Mouse (Mus musculus) embryonic facial prominence, embryonic 13.5 days (tissue): ENCODE data around the gene Cpb2. TPM values are rescaled to one million over a fixed set of nuclear protein-coding genes. Genes with fewer than 3 reads are reported as not detected.

Experiments
- ATAC-seq: fragments of 200-750 bp; cut with Nextera tagmentation; 2 replicates; pipeline ENCODE4 v1.8.0; 2017; ENCODE audit warnings: low read depth; ENCODE audit not compliant: insufficient number of reproducible peaks, insufficient read depth, low FRiP score, low TSS enrichment
- H3K27ac ChIP-seq: fragments of 300-500 bp; sonication (generic); 2 replicates; pipeline ENCODE4 v1.5.1; 2015; ENCODE audit warnings: moderate library complexity, mild to moderate bottlenecking, inconsistent platforms
- H3K27me3 ChIP-seq: fragments of 300-500 bp; sonication (generic); 2 replicates; pipeline ENCODE4 v1.6.1; 2015; ENCODE audit warnings: mild to moderate bottlenecking, inconsistent platforms
- H3K36me3 ChIP-seq: fragments of 300-500 bp; sonication (generic); 2 replicates; pipeline ENCODE4 v1.6.1; 2015; ENCODE audit warnings: mild to moderate bottlenecking, inconsistent platforms
- H3K4me1 ChIP-seq: fragments of 300-500 bp; sonication (generic); 2 replicates; pipeline ENCODE4 v1.6.1; 2015; ENCODE audit warnings: inconsistent platforms
- H3K4me2 ChIP-seq: fragments of 300-500 bp; sonication (generic); 2 replicates; pipeline ENCODE4 v1.6.1; 2015; ENCODE audit warnings: moderate library complexity, mild to moderate bottlenecking, inconsistent platforms
- H3K4me3 ChIP-seq: fragments of 300-500 bp; sonication (generic); 2 replicates; pipeline ENCODE4 v1.5.1; 2015; ENCODE audit warnings: mild to moderate bottlenecking, inconsistent platforms
- H3K9ac ChIP-seq: fragments of 300-500 bp; sonication (generic); 2 replicates; pipeline ENCODE4 v1.6.1; 2015; ENCODE audit warnings: mild to moderate bottlenecking, inconsistent platforms
- H3K9me3 ChIP-seq: fragments of 300-500 bp; sonication (generic); 2 replicates; pipeline ENCODE4 v1.6.1; 2016; ENCODE audit warnings: inconsistent platforms
- WGBS: fragments of 180-500 bp; shearing (Covaris S2); methylation state at CpG from one replicate; pipeline ENCODE4 v1.1.7; 2015; ENCODE audit warnings: mixed read lengths; 5-methylcytosine and 5-hydroxymethylcytosine counted together
- polyA plus RNA-seq: library from polyadenylated mRNA; unstranded; fragments of >200 nt; fragmentation: Nextera tagmentation; extraction: Ambion mirVana; gene quantifications from 2 replicates; pipeline ENCODE4 v1.2.1, GENCODE M21; 2015

Cpb2 gene
- polyA plus RNA-seq, 1 experiment from 2014 or later = not detected

- no peaks in the 10 kb centered on the region for H3K36me3 ChIP-seq
- H3K27ac ChIP-seq = no peak overlapping the region
- no peak for ATAC-seq
- no peak overlapping the region for H3K4me2 ChIP-seq
- no peaks in the 10 kb centered on the region for H3K4me1 ChIP-seq
- H3K9ac ChIP-seq = no peak overlapping the region
- H3K4me3 ChIP-seq = no peak overlapping the region
- no peaks in the 10 kb centered on the region for H3K27me3 ChIP-seq
- 79% methylated on average over 6 of the region's 6 CpGs for WGBS
- H3K9me3 ChIP-seq = no peaks in the 10 kb centered on the region
Observed at GRCm38 (mm10) chr14:75222386-75222785, 19.7 kb upstream of the Cpb2 start.

- 64% methylated on average over 6 of the region's 6 CpGs for WGBS
- H3K9ac ChIP-seq = no peak overlapping the region
- no peak overlapping the region for H3K4me2 ChIP-seq
- no peaks in the 10 kb centered on the region for H3K4me1 ChIP-seq
- ATAC-seq = no peak
- no peaks in the 10 kb centered on the region for H3K36me3 ChIP-seq
- no peak overlapping the region for H3K4me3 ChIP-seq
- H3K9me3 ChIP-seq = no peaks in the 10 kb centered on the region
- H3K27ac ChIP-seq = no peak overlapping the region
- no peaks in the 10 kb centered on the region for H3K27me3 ChIP-seq
Observed at GRCm38 (mm10) chr14:75227453-75228084, 14.5 kb upstream of the Cpb2 start.

- no peak overlapping the region for H3K27ac ChIP-seq
- H3K36me3 ChIP-seq = no peaks in the 10 kb centered on the region
- 56% methylated on average over 2 of the region's 2 CpGs for WGBS
- no peaks in the 10 kb centered on the region for H3K9me3 ChIP-seq
- no peaks in the 10 kb centered on the region for H3K4me1 ChIP-seq
- no peak overlapping the region for H3K4me2 ChIP-seq
- no peaks in the 10 kb centered on the region for H3K27me3 ChIP-seq
- no peak for ATAC-seq
- no peak overlapping the region for H3K4me3 ChIP-seq
- H3K9ac ChIP-seq = no peak overlapping the region
Observed at GRCm38 (mm10) chr14:75229834-75230233, 12.3 kb upstream of the Cpb2 start.

GRCm38 (mm10) chr14:75233070-75233469 lies 9.0 kb upstream of the Cpb2 start:
- H3K36me3 ChIP-seq = no peaks in the 10 kb centered on the region
- H3K4me3 ChIP-seq = no peak overlapping the region
- H3K9me3 ChIP-seq = no peaks in the 10 kb centered on the region
- H3K27ac ChIP-seq = no peak overlapping the region
- no peak overlapping the region for H3K4me2 ChIP-seq
- 87% methylated on average over 5 of the region's 5 CpGs for WGBS
- no peak overlapping the region for H3K9ac ChIP-seq
- no peak for ATAC-seq
- H3K4me1 ChIP-seq = 0 out of 2 replicates have a peak, but pooled peaks cover 5% of the 10 kb centered on the region
- no peaks in the 10 kb centered on the region for H3K27me3 ChIP-seq

GRCm38 (mm10) chr14:75235552-75235951 lies 6.5 kb upstream of the Cpb2 start:
- no peak overlapping the region for H3K27ac ChIP-seq
- H3K4me1 ChIP-seq = 0 out of 2 replicates have a peak, but pooled peaks cover 5% of the 10 kb centered on the region
- H3K9ac ChIP-seq = no peak overlapping the region
- H3K4me2 ChIP-seq = no peak overlapping the region
- H3K4me3 ChIP-seq = no peak overlapping the region
- WGBS = 83% methylated on average over 8 of the region's 8 CpGs
- ATAC-seq = no peak
- H3K36me3 ChIP-seq = no peaks in the 10 kb centered on the region
- no peaks in the 10 kb centered on the region for H3K9me3 ChIP-seq
- H3K27me3 ChIP-seq = no peaks in the 10 kb centered on the region

GRCm38 (mm10) chr14:75235955-75236635 lies 6.0 kb upstream of the Cpb2 start:
- Histone ChIP-seq H3K27me3 (no peaks in the 10 kb centered on the region), H3K27ac (no peak overlapping the region), H3K9ac (no peak overlapping the region), H3K4me3 (no peak overlapping the region), H3K9me3 (no peaks in the 10 kb centered on the region), H3K4me2 (no peak overlapping the region), H3K36me3 (no peaks in the 10 kb centered on the region), H3K4me1 (0 out of 2 replicates have a peak, but pooled peaks cover 5% of the 10 kb centered on the region)
- 48% methylated on average over 9 of the region's 9 CpGs for WGBS
- ATAC-seq = 0 out of 2 replicates have a peak, but pooled peaks have one; percentile 52

- no peaks in the 10 kb centered on the region for H3K27me3 ChIP-seq
- 79% methylated on average over 4 of the region's 4 CpGs for WGBS
Observed at GRCm38 (mm10) chr14:75236636-75237003, 5.5 kb upstream of the Cpb2 start.

GRCm38 (mm10) chr14:75237096-75237495 lies 5.0 kb upstream of the Cpb2 start:
- H3K4me1 ChIP-seq = 0 out of 2 replicates have a peak, but pooled peaks cover 5% of the 10 kb centered on the region
- no peak overlapping the region for H3K9ac ChIP-seq
- H3K27ac ChIP-seq = no peak overlapping the region
- no peak overlapping the region for H3K4me3 ChIP-seq
- H3K27me3 ChIP-seq = no peaks in the 10 kb centered on the region
- WGBS = 87% methylated on average over 8 of the region's 8 CpGs
- no peak overlapping the region for H3K4me2 ChIP-seq
- H3K36me3 ChIP-seq = no peaks in the 10 kb centered on the region
- H3K9me3 ChIP-seq = no peaks in the 10 kb centered on the region
- no peak for ATAC-seq

More at GRCm38 (mm10) chr14:75236636-75237003, 5.5 kb upstream of the Cpb2 start:
- no peak overlapping the region for H3K9ac ChIP-seq
- no peaks in the 10 kb centered on the region for H3K9me3 ChIP-seq
- no peak overlapping the region for H3K4me3 ChIP-seq
- H3K4me2 ChIP-seq = no peak overlapping the region
- no peaks in the 10 kb centered on the region for H3K36me3 ChIP-seq
- H3K27ac ChIP-seq = no peak overlapping the region
- H3K4me1 ChIP-seq = 0 out of 2 replicates have a peak, but pooled peaks cover 5% of the 10 kb centered on the region
- no peak for ATAC-seq

- 78% methylated on average over 6 of the region's 6 CpGs for WGBS
- Histone ChIP-seq H3K9me3 (no peaks in the 10 kb centered on the region), H3K27me3 (no peaks in the 10 kb centered on the region), H3K4me2 (no peak overlapping the region), H3K9ac (no peak overlapping the region), H3K4me3 (no peak overlapping the region), H3K4me1 (0 out of 2 replicates have a peak, but pooled peaks cover 5% of the 10 kb centered on the region), H3K27ac (no peak overlapping the region), H3K36me3 (no peaks in the 10 kb centered on the region)
- no peak for ATAC-seq
Observed at GRCm38 (mm10) chr14:75238054-75238692, 3.9 kb upstream of the Cpb2 start.

- 64% methylated on average over 11 of the region's 11 CpGs for WGBS
Observed at GRCm38 (mm10) chr14:75246024-75247000, 4.2 kb downstream of the Cpb2 start.

GRCm38 (mm10) chr14:75250432-75250831 lies 8.3 kb downstream of the Cpb2 start:
- no peak for ATAC-seq
- no peak overlapping the region for H3K9ac ChIP-seq
- WGBS = 88% methylated on average over 3 of the region's 3 CpGs

More at GRCm38 (mm10) chr14:75246024-75247000, 4.2 kb downstream of the Cpb2 start:
- no peak for ATAC-seq
- H3K4me2 ChIP-seq = no peak overlapping the region
- no peaks in the 10 kb centered on the region for H3K27me3 ChIP-seq
- no peaks in the 10 kb centered on the region for H3K36me3 ChIP-seq
- H3K9me3 ChIP-seq = no peaks in the 10 kb centered on the region
- no peak overlapping the region for H3K4me3 ChIP-seq
- no peak overlapping the region for H3K9ac ChIP-seq
- H3K27ac ChIP-seq = no peak overlapping the region; the same call in 1 of the 2 replicates
- H3K4me1 ChIP-seq = peaks cover 5% of the 10 kb centered on the region; the same call in 1 of the 2 replicates

More at GRCm38 (mm10) chr14:75250432-75250831, 8.3 kb downstream of the Cpb2 start:
- Histone ChIP-seq H3K36me3 (no peaks in the 10 kb centered on the region), H3K9me3 (no peaks in the 10 kb centered on the region), H3K27me3 (no peaks in the 10 kb centered on the region), H3K4me2 (no peak overlapping the region), H3K27ac (no peak overlapping the region), H3K4me1 (peaks cover 5% of the 10 kb centered on the region; the same call in 1 of the 2 replicates), H3K4me3 (no peak overlapping the region)
